Mouse (Mus musculus) olfactory bulb, adult 2 months (tissue): Measurements from ENCODE around the gene Triobp.

Experiments
- CTCF ChIP-seq: fragments of 200-500 bp; IDR thresholded peaks from 2 replicates; pipeline ENCODE4 v1.5.1; 2012; ENCODE audit warnings: low read depth, mild to moderate bottlenecking, low read length, moderate library complexity; ENCODE audit not compliant: insufficient read depth
- POLR2A ChIP-seq: fragments of 200-500 bp; IDR thresholded peaks from 2 replicates; pipeline ENCODE4 v1.6.1; 2012; ENCODE audit warnings: mild to moderate bottlenecking, low read depth, low read length, moderate library complexity; ENCODE audit not compliant: insufficient read depth

DNA sequence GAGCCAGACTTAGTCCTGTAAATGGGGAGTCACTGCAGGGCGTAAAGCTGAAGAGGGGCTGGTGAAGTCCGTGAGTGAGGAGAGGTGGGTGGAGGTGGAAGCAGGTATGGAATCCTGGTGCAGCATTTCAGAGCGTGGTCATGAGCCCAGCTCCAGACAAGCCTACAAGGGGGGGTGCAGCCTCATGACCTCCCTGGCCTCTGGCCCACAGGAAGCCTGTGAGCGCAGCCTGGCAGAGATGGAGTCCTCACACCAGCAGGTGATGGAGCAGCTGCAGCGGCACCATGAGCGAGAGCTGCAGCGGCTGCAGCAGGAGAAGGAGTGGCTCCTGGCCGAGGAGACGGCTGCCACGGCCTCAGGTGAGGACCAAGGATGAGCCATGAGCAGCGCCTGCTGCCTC, 52.1 kb downstream of the Triobp start:
- TF ChIP-seq CTCF, result no peak
- TF ChIP-seq POLR2A, result no peak
